Mouse (Mus musculus) stomach, postnatal 0 days (tissue): ENCODE data around the gene Magoh.

ENCODE experiments used
- CTCF ChIP-seq: IDR thresholded peaks from 2 replicates; pipeline ENCODE4 v1.5.1; 2016; ENCODE audit warnings: antibody characterized with exemption, low read depth, mild to moderate bottlenecking, moderate library complexity
- EP300 ChIP-seq: optimal IDR thresholded peaks from 2 replicates; pipeline ENCODE3; 2016; ENCODE audit warnings: antibody characterized with exemption

DNA sequence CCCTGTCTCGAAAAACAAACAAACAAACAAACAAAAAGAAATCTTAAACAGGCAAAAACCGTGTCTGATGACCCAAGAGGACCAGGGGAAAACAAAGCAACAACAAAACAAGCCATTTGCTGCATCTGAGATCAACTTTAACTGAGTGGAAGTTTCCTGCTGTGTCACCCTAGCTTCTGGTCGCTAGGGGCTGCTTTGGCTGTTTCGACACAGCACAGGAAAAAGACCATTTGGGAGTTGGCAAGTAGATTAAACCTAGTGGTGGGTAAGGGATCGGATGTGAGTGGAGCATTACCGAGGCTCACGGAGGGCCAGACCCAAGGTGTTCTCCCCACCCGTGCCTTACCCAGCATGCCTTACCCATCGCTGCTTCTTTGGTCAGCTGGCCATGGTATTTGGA lies 27.0 kb downstream of the Magoh start:
- TF ChIP-seq CTCF (no peak), EP300 (no peak)
